Mouse (Mus musculus) lung, postnatal 36 days (tissue): ENCODE data around the gene Zfp735.

Experiments
- DNase-seq: peaks from one replicate; pipeline ENCODE4 v3.0.0; 2022; ENCODE audit warnings: mixed read lengths

The Zfp735 gene

DNA sequence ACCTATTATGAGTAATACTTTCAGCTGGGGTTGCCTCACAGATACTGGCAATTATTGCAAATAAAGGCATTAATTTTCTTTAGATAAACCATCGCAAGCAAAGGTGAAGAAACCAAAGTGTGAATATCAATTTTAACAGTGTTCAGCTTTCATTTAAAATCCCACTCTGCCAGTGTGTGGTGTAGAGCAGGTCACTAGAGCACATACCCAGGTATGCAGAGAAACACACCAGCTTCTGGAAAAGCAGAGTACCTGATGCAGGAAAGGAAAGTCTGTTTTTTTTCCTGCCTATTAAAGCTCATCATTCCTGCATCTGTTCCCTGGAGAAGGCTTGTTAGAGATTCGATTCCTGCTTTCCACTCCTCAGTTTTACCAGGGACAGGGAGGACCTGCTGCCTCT is at the start of gene Zfp735:
Gene Zfp735, plus strand, starts transcription at position 301 of the 400 bp plus-strand sequence.
- no peak for DNase-seq

DNA sequence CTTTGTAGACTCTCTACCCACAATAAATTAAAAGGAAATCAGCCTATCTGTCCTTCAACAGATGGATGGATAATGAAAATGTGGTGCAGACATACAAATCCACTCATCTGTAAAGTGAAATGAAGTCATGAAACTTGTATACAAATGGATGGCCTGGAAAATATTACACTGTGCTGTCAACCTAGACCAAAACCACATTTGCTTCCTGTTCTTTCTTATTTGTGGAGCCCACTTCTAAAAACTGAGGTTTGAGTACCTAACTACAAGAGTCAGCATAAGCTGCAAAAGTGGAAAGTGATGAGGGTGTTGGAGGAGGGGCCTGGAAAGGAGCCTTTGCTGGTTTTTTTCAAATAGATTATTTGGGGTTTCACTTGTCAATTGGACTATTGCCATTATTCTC is 70.5 kb downstream of the Zfp735 start:
- no peak for DNase-seq
